Mouse (Mus musculus): ENCODE measurements around the gene Stard9. TPM values are rescaled to one million over a fixed set of nuclear protein-coding genes. Genes with fewer than 3 reads are reported as not detected.
A peak's percentile ranks its signal among the peaks of the same experiment; 100 is the strongest.

Stard9 gene
- total RNA-seq (2021): 10 to 100 TPM; 15.3 to 16.3 TPM

GRCm38 (mm10) chr2:120628886-120629735, at the start of gene Stard9:
Gene Stard9 (plus strand): TSS chr2:120629121.
- peak; percentile 98 for DNase-seq

GRCm38 (mm10) chr2:120589759-120590158, 39.2 kb upstream of the Stard9 start:
- no peak for DNase-seq

DNA sequence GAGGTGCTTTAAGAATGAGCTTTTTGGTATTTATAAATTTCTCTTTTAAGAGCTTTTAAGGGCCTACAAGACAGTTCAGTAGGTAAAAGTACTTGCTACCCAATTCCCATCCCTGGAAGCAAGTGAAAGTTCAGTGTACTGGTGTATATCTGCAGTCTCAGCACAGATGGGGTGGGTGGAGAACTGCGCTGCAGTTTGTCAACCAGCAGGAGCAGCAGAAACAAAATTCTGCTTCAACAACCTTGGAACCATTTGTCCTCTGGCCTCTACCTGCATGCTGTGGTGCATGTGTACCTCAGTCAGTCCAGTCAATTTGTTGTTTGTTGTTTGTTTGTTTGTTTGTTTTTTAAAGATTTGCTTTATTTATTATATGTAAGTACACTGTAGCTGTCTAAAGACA, 36.7 kb upstream of the Stard9 start:
- DNase-seq: no peak

GRCm38 (mm10) chr2:120597734-120598133, 31.2 kb upstream of the Stard9 start:
- DNase-seq: no peak

DNA sequence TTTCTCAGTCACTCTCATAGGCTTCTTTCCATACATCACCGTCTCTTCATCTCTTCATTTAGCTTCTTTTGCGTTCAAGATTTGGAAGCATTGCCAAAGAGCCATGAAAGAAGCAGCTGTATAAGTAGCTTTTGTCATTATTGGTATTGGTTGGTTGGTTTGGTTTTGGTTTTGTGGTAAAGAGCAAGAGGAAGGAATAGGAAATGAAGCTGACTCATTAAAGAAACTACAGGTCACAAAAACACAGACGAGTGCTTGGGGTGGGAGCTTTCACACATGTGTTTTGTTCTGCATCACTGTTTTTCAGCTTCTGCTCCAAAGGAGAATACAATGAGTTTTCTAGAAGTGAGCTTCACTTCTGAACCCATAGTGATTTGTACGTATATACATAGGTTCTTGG, 29.4 kb upstream of the Stard9 start:
- no peak for DNase-seq

DNA sequence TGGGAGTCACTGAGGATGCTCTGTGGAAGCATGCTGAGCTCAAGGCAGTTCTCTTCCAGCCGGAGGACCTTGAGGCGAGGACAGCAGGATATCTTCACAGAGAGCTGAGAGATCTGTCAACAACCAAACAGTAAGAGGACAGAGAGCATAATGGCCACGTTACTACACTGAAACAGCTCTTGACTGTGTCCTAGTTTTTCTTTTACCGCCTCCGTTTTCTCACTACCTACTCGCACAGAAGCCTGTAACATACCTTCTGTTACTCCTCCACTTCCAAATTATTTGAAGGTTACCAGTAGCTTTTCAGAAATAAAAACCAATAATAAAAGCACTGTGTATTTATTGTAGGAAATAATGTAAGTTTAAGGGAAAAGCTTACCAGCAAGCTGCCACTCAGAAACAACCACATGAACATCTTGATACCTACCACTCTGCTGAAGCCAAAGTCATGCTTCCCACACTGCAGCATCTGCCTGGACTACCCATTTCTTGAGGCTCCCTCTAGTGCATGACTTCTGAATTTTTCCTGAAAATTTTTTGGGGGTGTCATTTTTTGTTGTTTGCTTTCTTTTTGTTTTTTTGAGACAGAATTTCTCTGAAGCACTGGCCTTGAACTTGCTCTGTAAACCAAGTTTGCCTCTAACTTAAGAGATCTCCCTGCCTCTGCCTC, 22.8 kb upstream of the Stard9 start:
- no peak for DNase-seq

DNA sequence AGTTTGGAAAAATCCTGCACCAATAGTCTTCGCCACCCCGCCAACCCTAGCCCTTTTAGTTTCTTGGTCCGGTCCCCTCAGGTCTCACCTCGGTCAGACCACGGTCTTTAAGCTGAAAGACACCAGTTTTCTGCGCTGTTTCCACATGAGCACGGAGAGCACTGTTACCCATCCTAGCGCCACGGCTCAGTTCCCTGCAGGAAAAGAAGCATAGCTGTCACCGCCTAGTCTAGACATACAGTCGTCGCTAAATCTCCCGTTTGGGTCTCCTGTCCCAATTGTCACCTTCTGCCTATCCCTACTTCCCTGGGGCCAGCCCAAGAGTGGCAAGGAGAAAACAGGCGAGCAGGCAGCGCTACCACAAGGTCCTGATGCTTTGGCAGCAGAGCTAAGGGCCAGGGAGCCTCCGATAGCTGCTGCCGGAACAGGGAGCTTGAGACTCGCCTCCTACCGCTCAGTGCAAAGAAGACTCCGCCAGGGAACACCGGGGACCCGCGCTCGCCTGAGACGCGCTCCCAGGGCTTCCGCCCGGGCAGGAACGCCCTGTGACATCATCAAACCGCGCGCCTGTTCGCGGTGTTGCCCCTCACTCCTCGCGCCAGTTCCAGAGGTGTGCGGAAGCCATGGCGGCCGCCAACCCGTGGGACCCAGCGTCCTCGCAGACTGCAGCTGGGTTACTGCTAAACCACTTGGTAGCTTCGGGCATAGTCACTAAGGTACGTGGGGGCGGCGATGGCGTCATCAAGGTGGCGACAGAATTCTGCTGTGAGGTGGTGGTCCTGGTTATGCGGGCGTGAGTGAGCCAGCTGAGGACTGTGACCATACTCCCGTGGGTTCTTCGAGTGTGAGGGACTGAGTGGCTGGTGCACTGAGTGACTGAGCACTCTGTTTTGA, 19.8 kb upstream of the Stard9 start, which contains the start of the genes Haus2 and Lrrc57:
TSS of gene Haus2 (plus strand) at position 554 of the 894 bp plus-strand sequence.
TSS of gene Lrrc57 (minus strand) at position 691 of the 894 bp plus-strand sequence.
- DNase-seq: peak; percentile 95

- no peak for DNase-seq
These were observed 12.4 kb upstream of the Stard9 start for GRCm38 (mm10) chr2:120616279-120617163.

DNA sequence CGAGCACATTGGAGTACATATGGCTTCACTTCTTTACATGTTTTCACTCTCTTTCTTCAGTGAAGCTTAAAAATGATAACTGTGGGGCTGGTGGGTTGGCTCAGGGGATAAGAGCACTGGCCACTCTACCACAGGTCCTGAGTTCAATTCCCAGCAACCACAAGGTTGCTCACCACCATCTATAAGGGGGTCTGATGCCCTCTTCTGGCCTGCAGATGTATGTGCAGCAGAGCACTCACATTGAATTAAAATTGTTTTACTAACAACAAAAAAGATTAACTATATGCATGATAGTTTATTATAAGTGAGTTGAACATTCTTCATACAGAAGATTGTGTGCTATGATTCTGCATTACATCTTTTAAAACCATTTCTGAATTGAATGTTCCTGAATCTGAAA, 9.4 kb upstream of the Stard9 start:
- no peak for DNase-seq

GRCm38 (mm10) chr2:120622920-120623319, 6.0 kb upstream of the Stard9 start:
- no peak for DNase-seq

- DNase-seq: no peak
These were observed 650 bp upstream of the Stard9 start for GRCm38 (mm10) chr2:120628076-120628865.

DNA sequence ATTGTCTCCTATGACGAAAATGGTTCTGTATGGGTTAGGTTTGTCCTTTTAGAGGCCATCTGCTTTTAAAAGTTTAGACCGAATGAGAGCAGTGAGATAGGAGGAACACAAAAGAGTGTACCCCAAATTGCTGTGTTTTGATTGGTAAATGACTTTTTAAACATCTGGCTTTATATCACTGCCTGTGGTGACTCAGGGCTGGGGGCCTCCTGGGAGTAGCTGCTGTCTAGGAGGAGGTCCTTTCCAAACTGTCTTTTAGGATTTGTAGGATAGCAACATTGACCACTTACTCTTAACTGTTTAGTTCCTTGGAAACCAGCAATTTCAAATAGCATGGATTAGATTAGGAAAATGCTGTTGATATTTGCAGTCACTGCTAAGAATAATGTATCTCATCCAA, 1.3 kb downstream of the Stard9 start:
- peak; percentile 49 for DNase-seq

DNA sequence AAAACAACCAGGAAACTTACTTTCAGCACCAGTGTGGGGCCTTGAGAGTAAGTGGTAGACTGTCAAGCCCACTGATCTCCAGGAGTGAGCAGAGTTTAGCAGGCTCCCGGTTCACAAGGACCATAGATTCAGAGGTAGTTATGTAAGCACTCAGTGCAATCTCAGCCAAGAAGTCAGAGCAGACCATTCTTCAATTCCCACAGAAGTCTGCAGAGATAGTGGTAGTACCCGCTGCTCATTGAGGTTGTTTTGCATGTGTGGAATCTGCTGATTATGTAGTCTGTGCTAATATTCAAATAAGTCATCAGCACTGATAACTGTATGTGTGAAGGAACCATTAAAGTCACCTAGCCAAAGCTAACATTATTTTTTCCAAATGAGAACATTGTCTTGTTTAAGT, 1.7 kb downstream of the Stard9 start:
- DNase-seq: no peak

DNA sequence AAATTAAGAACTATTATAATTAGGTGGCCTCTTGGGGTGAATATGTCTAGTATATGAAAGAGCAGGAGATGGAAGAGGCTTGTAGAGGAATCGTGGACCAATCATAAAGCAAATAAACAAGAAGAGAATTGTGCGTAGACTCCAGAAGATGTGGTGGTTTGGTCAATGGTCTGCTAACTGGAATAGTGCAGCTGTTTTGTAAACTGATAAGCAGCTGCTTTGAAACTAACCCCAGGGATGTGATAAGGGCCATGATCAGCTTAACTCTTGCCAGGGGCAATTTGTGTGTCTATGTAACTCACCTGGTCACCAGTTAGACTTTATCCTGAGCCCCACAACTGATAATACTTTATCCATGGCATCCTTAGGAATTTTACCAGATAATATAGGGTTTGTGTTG, 2.6 kb downstream of the Stard9 start:
- no peak for DNase-seq

GRCm38 (mm10) chr2:120631957-120632356, 3.0 kb downstream of the Stard9 start:
- DNase-seq: no peak

- no peak for DNase-seq
These were observed 11.9 kb downstream of the Stard9 start for GRCm38 (mm10) chr2:120640835-120641234.

DNA sequence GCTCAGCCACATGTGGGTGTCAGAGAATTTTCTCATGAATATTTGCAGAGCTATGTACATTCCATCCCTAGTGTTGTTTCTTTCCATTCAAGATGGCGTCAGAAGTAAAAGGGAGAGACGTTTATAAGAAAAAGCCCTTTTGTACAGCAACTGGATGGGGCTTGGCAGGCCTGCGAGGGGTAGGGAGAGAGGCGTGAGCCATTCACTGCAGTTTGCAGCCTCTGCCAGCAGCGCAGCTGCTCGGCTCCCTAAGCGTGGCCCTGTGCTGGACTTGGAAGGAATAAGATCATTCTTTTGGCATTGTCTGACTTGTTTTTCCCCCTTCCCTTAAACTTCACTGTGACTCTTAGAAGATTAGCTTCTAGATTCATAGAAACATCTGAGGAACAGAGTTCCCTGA, 14.9 kb downstream of the Stard9 start:
- peak; percentile 72 for DNase-seq

GRCm38 (mm10) chr2:120646777-120647176, 17.9 kb downstream of the Stard9 start:
- peak; percentile 53 for DNase-seq

DNA sequence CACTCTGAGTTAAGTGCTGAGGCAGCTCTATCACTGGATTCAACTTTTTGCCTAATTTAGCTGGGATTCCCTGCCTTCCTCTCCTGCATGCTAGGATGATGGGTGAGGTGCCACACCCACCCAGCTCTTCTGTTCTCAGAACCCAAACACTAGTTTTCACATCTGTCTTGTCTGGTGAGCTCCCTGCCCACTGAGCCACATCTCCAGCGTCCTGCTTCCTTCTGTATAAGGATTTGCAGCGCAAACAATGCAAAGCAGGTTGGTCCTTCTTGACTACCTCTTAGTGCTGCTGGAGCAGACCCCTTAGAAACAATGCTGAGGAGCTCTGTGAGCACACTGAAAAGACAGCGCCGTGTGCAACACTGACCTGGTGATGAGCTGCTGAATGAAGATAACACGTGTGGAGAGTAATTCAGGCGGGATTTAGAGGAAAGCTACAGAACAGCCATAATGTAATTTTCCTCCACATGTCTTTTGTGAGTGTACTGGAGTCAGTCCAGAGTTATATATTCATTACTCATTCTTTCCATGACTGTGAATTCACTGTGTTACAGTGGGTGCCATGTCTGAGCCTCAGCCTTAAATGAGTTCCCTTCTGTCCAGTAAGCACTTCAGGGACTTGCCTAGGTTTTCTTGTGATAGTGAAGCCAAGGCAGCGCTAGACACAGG, 23.5 kb downstream of the Stard9 start:
- no peak for DNase-seq

- DNase-seq: no peak
These were observed 24.0 kb downstream of the Stard9 start for GRCm38 (mm10) chr2:120652925-120653284.

Data from heart, postnatal 4 days (tissue).